Mouse (Mus musculus) brain, embryonic 14.5 days (tissue): ENCODE measurements at regions not wholly inside any gene's neighbourhood (a gene's known extent, or its start where the extent isn't known, plus 50 kb on each side); places are given as distances from the start of the nearest gene placed in this dataset.
A peak's percentile ranks its signal among the peaks of the same experiment; 100 is the strongest.

Experiments
- DNase-seq: peaks from one replicate; pipeline ENCODE4 v3.0.0-alpha.2; 2011; ENCODE audit warnings: low read depth
- CTCF ChIP-seq: fragments of 200-500 bp; IDR thresholded peaks from 2 replicates; pipeline ENCODE4 v1.5.1; 2012; ENCODE audit warnings: inconsistent platforms, mild to moderate bottlenecking, moderate library complexity, borderline replicate concordance; ENCODE audit not compliant: insufficient read depth, insufficient read length; ENCODE audit errors: extremely low read depth
- POLR2A ChIP-seq: fragments of 200-500 bp; IDR thresholded peaks from 2 replicates; pipeline ENCODE4 v1.6.1; 2012; ENCODE audit warnings: mild to moderate bottlenecking, inconsistent platforms, borderline replicate concordance; ENCODE audit not compliant: poor library complexity, insufficient read depth, insufficient read length, severe bottlenecking; ENCODE audit errors: extremely low read depth

DNA sequence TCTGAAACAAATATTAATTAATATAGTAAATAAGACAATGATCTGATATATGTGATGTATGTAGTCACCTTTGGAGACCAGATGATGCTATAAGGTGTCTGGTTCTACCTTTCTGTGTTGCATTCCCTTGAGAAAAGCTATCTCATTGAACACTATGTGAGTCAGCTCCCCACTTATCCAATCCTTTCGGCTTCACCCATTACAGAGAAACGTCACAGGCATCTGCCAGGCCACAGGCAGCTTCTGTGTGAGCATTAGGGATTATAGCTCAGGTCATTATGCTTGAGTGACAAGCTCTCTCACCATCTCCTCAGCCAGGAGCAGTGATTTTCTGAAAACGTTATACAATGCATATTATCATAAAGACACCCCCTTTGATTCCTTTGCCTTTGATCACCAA lies 276.7 kb upstream of the Cntnap5b start:
- peak; percentile 34 for DNase-seq
- no peak for TF ChIP-seq POLR2A
- no peak for TF ChIP-seq CTCF

DNA sequence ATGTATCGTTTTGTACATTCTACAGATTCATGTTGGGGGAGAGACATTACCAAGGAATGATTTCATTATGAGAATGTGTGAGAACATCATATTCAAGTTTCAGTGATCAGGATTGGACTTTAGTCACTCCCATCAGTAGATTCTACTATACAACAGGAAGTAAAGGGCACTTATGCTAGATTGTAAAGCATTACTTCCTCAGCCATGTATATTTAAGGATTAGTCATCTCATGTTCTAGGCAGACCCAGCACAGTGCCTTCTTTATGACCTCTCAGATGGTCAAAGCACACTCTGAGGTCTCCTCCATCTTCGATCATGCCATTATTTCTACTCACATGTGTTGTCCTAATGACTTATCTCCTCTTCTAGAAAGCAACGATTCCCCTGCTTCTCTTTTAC lies 275.1 kb upstream of the Cntnap5b start:
- no peak for DNase-seq
- TF ChIP-seq CTCF (no peak), POLR2A (no peak)
